Mouse (Mus musculus): ENCODE results near the gene Ecm2. TPM values are rescaled to one million over a fixed set of nuclear protein-coding genes. Genes with fewer than 3 reads are reported as not detected.

Ecm2 gene
- total RNA-seq, 2 experiments from 2014 or later: 17.1 to 20.1 TPM

DNA sequence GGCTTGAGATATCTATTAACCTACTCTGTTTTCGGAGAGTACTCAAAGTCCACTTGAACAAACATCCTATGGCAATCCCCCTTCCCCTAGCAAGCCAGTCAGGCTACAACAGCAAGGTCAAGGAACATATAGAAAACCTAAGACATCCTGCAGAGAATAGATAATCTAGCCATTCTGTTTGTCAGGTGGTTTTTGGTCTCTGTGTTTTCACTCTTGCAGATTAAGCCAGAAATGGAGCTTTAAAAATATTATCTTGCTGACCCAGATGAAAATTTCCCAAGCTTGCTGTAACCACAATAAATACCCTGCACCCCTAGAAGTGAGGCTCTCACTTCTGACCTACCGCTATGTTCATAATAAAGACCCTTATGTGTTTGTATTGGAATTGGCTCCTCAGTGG lies 66.8 kb downstream of the Ecm2 start:
- DNase-seq: no peak
- intact Hi-C loops (cut with DNase I; ENCODE audit: low total_unique reads): no loop called here

DNA sequence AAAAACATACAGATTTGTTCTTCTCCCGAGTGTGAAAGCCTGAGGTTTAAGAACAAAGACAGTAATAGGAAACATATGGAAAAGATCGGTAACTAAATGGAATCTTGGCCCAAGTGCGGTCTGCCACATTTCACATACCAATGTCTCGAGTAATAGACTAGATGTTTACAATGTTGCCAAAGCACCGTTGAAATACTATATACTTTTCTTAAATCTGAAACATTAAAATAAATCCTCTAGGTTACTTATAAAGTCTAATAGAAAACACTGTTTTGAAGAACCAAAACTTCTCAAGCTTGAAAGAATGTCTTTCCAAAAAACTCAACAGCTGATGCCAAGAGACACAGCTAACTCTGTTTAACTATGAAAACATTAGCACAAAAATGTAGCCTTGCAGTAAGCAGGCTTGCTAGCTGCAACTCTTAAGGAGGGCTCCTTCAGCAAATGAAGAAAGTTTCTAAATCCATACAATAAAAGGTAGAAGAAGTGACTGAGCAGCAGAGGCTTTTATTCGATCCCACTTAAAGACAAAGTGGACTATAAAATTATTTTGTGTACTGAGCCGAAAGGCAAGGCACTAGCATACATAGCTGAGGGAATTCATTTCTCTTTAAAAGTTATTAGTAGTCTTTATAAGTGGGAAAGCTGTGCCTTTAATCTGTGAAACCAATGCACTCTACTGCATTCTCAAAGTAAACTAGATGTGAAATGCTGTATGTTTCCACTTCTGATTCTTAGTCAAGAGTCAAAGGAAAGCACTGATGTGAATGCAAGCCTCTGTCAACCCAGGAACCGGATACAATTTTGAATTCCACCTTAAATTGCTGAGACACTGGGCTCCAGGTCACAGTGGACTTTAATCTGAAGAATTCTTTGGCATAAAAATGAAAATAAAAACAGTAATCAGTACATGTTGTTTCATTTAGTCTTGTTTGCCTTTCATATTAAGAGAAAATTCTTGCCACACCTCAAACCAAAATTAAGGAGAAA lies 77.2 kb downstream of the Ecm2 start, which contains the start of gene Omd:
Omd (plus strand) TSS at position 922 of the 990 bp plus-strand sequence.
- intact Hi-C loops (cut with DNase I; ENCODE audit: low total_unique reads): no loop called here
- no peak for DNase-seq

Other genes starting within 250 kb of the Ecm2 start
- 1 to 10 TPM in 1 of 2 experiments, under 1 TPM in 1; 0.93 to 1.3 TPM for gene Fgd3, start 184.5 kb upstream of the Ecm2 start, total RNA-seq (2021)
- 10 to 100 TPM; 20.5 to 21.2 TPM for gene Bicd2, start 163.2 kb upstream of the Ecm2 start, total RNA-seq (2021)
- 1 to 10 TPM; 5.1 to 6.6 TPM for gene Ippk, start 83.6 kb upstream of the Ecm2 start, total RNA-seq (2021)
- 1 to 10 TPM; 1.7 to 2.1 TPM for gene Tes3-ps, start 11.5 kb upstream of the Ecm2 start, total RNA-seq (2021)
- gene Aspn, start 39.6 kb downstream of the Ecm2 start, total RNA-seq (2021): 10 to 100 TPM; 58.3 to 60.2 TPM
- 1 to 10 TPM; 2.4 to 3.8 TPM for gene Omd, start 77.7 kb downstream of the Ecm2 start, total RNA-seq (2021)
- gene Ogn, start 103.2 kb downstream of the Ecm2 start, total RNA-seq (2021): 10 to 100 TPM; 57.4 to 70.5 TPM
- gene Cenpp, start 148.0 kb downstream of the Ecm2 start, total RNA-seq (2021): 1 to 10 TPM; 1.6 to 2.1 TPM
- gene Nol8, start 148.3 kb downstream of the Ecm2 start, total RNA-seq (2021): 1 to 10 TPM; 6.7 to 8.4 TPM
- 10 to 100 TPM; 72.5 to 78.5 TPM for gene Iars, start 177.3 kb downstream of the Ecm2 start, total RNA-seq (2021)